Mouse (Mus musculus) kidney, embryonic 14.5 days (tissue): ENCODE results near the gene Alg3. TPM values are rescaled to one million over a fixed set of nuclear protein-coding genes. Genes with fewer than 3 reads are reported as not detected.

Source experiments
- ATAC-seq: fragments of 200-750 bp; cut with Nextera tagmentation; 2 replicates; pipeline ENCODE4 v1.8.0; 2017; ENCODE audit warnings: moderate number of reproducible peaks, mild to moderate bottlenecking, moderate TSS enrichment, moderate library complexity; ENCODE audit not compliant: low FRiP score, low TSS enrichment
- H3K27ac ChIP-seq: fragments of 300-500 bp; sonication (generic); 2 replicates; pipeline ENCODE4 v1.5.1; 2014; ENCODE audit warnings: low read depth, mild to moderate bottlenecking, low read length, moderate library complexity, mixed read lengths
- H3K27me3 ChIP-seq: fragments of 300-500 bp; sonication (generic); 2 replicates; pipeline ENCODE4 v1.6.1; 2014; ENCODE audit warnings: mild to moderate bottlenecking, low read length; ENCODE audit not compliant: control insufficient read depth, insufficient read depth
- H3K36me3 ChIP-seq: fragments of 300-500 bp; sonication (generic); 2 replicates; pipeline ENCODE4 v1.6.1; 2014; ENCODE audit warnings: low read length, mixed read lengths; ENCODE audit not compliant: control insufficient read depth, insufficient read depth
- H3K4me1 ChIP-seq: fragments of 300-500 bp; sonication (generic); 2 replicates; pipeline ENCODE4 v1.6.1; 2014; ENCODE audit warnings: low read length, mixed read lengths; ENCODE audit not compliant: control insufficient read depth, insufficient read depth
- H3K4me2 ChIP-seq: fragments of 300-500 bp; sonication (generic); replicated peaks from 2 replicates; pipeline ENCODE4 v1.6.1; 2014; ENCODE audit warnings: low read depth, mild to moderate bottlenecking, low read length
- H3K4me3 ChIP-seq: fragments of 300-500 bp; sonication (generic); 2 replicates; pipeline ENCODE4 v1.5.1; 2014; ENCODE audit warnings: mild to moderate bottlenecking, low read length
- H3K9ac ChIP-seq: fragments of 300-500 bp; sonication (generic); 2 replicates; pipeline ENCODE4 v1.6.1; 2014; ENCODE audit warnings: low read depth, mild to moderate bottlenecking, low read length, moderate library complexity
- H3K9me3 ChIP-seq: fragments of 300-500 bp; sonication (generic); 2 replicates; pipeline ENCODE4 v1.6.1; 2016; ENCODE audit warnings: low read length; ENCODE audit not compliant: control insufficient read depth
- WGBS: fragments of 180-500 bp; shearing (Covaris S2); extraction: QIAGEN DNeasy Blood & Tissue Kit; methylation state at CpG from one replicate; pipeline ENCODE4 v1.1.7; 2014; 5-methylcytosine and 5-hydroxymethylcytosine counted together
- polyA plus RNA-seq: library from polyadenylated mRNA; unstranded; fragments of >200 nt; fragmentation: Nextera tagmentation; extraction: Ambion mirVana; gene quantifications from 2 replicates; pipeline ENCODE4 v1.2.1, GENCODE M21; 2014

The Alg3 gene
- polyA plus RNA-seq, 1 experiment from 2014 or later = 55.7 TPM

- no peaks in the 10 kb centered on the region for H3K9me3 ChIP-seq
- no peaks in the 10 kb centered on the region for H3K4me1 ChIP-seq
- H3K27me3 ChIP-seq = no peaks in the 10 kb centered on the region
- H3K27ac ChIP-seq = no peak overlapping the region
- H3K4me3 ChIP-seq = no peak overlapping the region
- no peak for ATAC-seq
- H3K36me3 ChIP-seq = no peaks in the 10 kb centered on the region
- no peak overlapping the region for H3K4me2 ChIP-seq
- no peak overlapping the region for H3K9ac ChIP-seq
- 80% methylated on average over 8 of the region's 8 CpGs for WGBS
Measured at GRCm38 (mm10) chr16:20637410-20637809, 25.9 kb upstream of the Alg3 start.

GRCm38 (mm10) chr16:20629731-20630634, 18.4 kb upstream of the Alg3 start, which contains the start of gene Ece2:
Ece2 (plus strand) TSS chr16:20629828.
- no peak within 1 kb of the TSS for H3K27ac ChIP-seq
- WGBS = 8% methylated on average over 54 of the region's 54 CpGs
- peak within 1 kb of the TSS; percentile 59 for H3K4me3 ChIP-seq
- H3K9me3 ChIP-seq = no peaks in the 10 kb centered on the region
- peaks cover 13% of the 10 kb centered on the region for H3K27me3 ChIP-seq
- H3K9ac ChIP-seq = peak within 1 kb of the TSS; percentile 72
- 0 out of 2 replicates have a peak, but pooled peaks cover 4% of the 10 kb centered on the region for H3K4me1 ChIP-seq
- ATAC-seq = peak; percentile 78
- H3K4me2 ChIP-seq = peak within 1 kb of the TSS; percentile 95
- no peaks in the 10 kb centered on the region for H3K36me3 ChIP-seq

DNA sequence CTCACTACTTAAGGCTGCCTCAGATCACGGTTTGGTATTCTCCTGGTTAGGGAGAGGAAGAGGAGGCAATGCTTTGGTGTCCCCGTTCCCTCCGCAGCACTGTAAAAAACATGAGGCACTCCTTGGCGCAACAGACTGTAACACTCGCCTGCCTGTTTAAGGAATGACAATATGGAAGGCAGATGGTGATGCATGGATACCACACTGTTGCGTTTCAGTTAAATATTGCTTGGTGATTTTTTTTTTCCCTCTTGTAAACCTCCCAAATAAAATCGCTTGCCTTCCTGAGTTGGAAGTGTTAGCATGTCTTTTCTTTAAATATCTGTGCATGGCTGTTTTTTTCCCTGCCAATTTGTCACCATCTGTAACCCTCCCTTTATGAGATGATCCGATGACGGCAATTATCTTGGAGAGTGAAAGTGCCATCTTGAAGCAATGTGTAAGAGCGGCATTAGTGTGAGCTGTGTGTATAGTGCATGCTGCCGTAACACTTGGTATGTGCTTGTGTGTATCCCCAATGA, 17.4 kb upstream of the Alg3 start:
- Histone ChIP-seq H3K4me2 (peak overlapping the region; percentile 95), H3K9ac (no peak overlapping the region), H3K27me3 (peaks cover 13% of the 10 kb centered on the region), H3K4me1 (0 out of 2 replicates have a peak, but pooled peaks cover 4% of the 10 kb centered on the region), H3K27ac (no peak overlapping the region), H3K9me3 (no peaks in the 10 kb centered on the region), H3K4me3 (peak overlapping the region; percentile 59; the same call in 1 of the 2 replicates), H3K36me3 (no peaks in the 10 kb centered on the region)
- ATAC-seq = no peak
- 50% methylated on average over 11 of the region's 11 CpGs for WGBS

GRCm38 (mm10) chr16:20623211-20623610, 11.7 kb upstream of the Alg3 start:
- Histone ChIP-seq H3K27me3 (peaks cover 29% of the 10 kb centered on the region), H3K9ac (no peak overlapping the region), H3K36me3 (no peaks in the 10 kb centered on the region), H3K27ac (no peak overlapping the region), H3K4me2 (no peak overlapping the region), H3K4me3 (no peak overlapping the region), H3K9me3 (no peaks in the 10 kb centered on the region), H3K4me1 (peaks cover 15% of the 10 kb centered on the region)
- ATAC-seq = no peak
- 69% methylated on average over 2 of the region's 2 CpGs for WGBS

DNA sequence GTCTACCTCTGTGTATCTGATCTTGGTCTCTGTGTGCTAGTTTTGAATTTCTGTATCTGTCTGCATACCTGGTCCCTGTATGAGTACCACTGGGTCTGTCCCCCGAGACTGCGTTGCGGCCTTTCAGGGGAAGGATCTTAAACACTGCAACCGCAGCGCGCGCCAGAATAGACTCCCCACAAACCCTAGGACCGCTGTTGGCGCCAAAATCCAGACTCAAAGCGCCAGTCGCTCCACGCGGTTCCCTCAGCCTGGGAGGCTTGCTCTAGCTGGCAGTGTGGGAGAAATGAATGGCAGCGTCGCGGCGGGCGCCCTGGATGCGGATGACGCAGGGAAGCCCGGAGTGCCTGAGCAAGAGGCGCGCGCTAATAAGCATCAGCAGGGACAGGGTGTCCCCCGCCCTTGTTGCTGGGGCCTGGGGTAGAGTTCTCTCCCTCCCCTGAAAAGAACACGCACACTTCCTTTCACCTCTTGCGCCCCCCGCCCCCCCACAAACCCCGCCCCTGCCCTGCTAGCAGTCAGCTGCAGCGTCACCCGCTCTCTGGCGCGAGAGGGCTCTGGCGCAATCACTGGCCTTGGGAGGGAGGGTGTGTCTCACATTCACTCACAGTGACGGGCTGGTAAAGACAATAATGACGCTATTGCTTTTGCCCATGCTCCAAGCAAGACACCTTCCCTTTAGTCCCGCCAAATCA, 10.6 kb upstream of the Alg3 start:
- Histone ChIP-seq H3K27ac (peak overlapping the region; percentile 34), H3K4me3 (peak overlapping the region; percentile 49), H3K27me3 (peaks cover 29% of the 10 kb centered on the region), H3K4me1 (peaks cover 15% of the 10 kb centered on the region), H3K36me3 (no peaks in the 10 kb centered on the region), H3K9ac (peak overlapping the region; percentile 73), H3K9me3 (no peaks in the 10 kb centered on the region), H3K4me2 (peak overlapping the region; percentile 81)
- peak; percentile 50 for ATAC-seq
- 0% methylated on average over 34 of the region's 37 CpGs for WGBS

GRCm38 (mm10) chr16:20621191-20621990, 9.9 kb upstream of the Alg3 start, which contains the start of gene Camk2n2:
Camk2n2 (minus strand) TSS chr16:20621287.
- H3K36me3 ChIP-seq = no peaks in the 10 kb centered on the region
- under 1% methylated on average over 79 of the region's 92 CpGs for WGBS
- peak; percentile 63 for ATAC-seq
- peak within 1 kb of the TSS; percentile 81 for H3K4me2 ChIP-seq
- H3K4me1 ChIP-seq = peaks cover 15% of the 10 kb centered on the region
- peak within 1 kb of the TSS; percentile 73 for H3K9ac ChIP-seq
- H3K4me3 ChIP-seq = peak within 1 kb of the TSS; percentile 49
- peak within 1 kb of the TSS; percentile 34 for H3K27ac ChIP-seq
- H3K27me3 ChIP-seq = peaks cover 29% of the 10 kb centered on the region
- H3K9me3 ChIP-seq = no peaks in the 10 kb centered on the region

DNA sequence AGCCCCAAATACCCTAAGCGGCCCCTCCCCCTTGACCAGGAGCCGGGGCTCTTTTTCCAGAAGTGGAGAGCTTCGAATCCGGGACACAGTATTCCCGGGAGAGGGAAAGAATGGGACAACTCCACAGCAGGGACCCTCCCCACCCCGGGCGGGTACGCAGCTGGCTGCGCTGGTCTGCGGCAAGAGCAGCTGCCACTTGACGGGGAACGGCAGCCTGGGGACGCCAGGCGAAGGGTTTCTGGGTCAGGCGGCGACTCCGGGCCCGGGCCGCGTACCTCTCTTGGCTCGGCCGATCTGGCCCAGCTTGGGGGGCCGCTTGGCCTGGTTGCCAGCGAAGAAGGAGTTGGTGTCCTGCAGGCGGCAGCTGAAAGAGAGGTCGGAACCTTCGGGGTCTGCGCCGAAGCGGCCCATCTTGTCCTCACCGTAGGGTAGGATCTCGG, 9.2 kb upstream of the Alg3 start:
- no peak overlapping the region for H3K27ac ChIP-seq
- H3K36me3 ChIP-seq = no peaks in the 10 kb centered on the region
- 0 out of 2 replicates have a peak, but pooled peaks have one; percentile 2 for ATAC-seq
- peak overlapping the region; percentile 73 for H3K9ac ChIP-seq
- WGBS = under 1% methylated on average over 32 of the region's 32 CpGs
- peak overlapping the region; percentile 49 for H3K4me3 ChIP-seq
- H3K27me3 ChIP-seq = peaks cover 29% of the 10 kb centered on the region
- peak overlapping the region; percentile 81 for H3K4me2 ChIP-seq
- H3K4me1 ChIP-seq = peaks cover 15% of the 10 kb centered on the region
- no peaks in the 10 kb centered on the region for H3K9me3 ChIP-seq

GRCm38 (mm10) chr16:20620399-20620735, 8.8 kb upstream of the Alg3 start:
- Histone ChIP-seq H3K4me2 (peak overlapping the region; percentile 81), H3K27me3 (peaks cover 29% of the 10 kb centered on the region), H3K4me3 (peak overlapping the region; percentile 49), H3K4me1 (peaks cover 15% of the 10 kb centered on the region), H3K27ac (no peak overlapping the region), H3K36me3 (no peaks in the 10 kb centered on the region), H3K9ac (no peak overlapping the region), H3K9me3 (no peaks in the 10 kb centered on the region)
- WGBS = under 1% methylated on average over 9 of the region's 9 CpGs
- 0 out of 2 replicates have a peak, but pooled peaks have one; percentile 2 for ATAC-seq
